7 mouse cellular contexts compared by ENCODE assay signal in genomic region chr4:57788709-57789108, GRCm38 (mm10).
DNase-seq lines count a peak whose midpoint lies in the region; ATAC-seq and TF ChIP-seq lines count a peak whose summit lies in the region.

No protein-coding gene starts in this region.

- no peak for DNase-seq in layer of hippocampus, adult 2 months (ENCODE audit: low spot score in 2 of 2)
- no peak for DNase-seq in layer of hippocampus, postnatal 10 days (ENCODE audit: low spot score in 2 of 2)
- DNase-seq in ES-CJ7 (ENCODE audit: low read depth, low spot score), result peak; percentile 54
- DNase-seq in splenic B cell, adult 2 months (ENCODE audit: low read depth, low spot score), result peak; percentile 76
- DNase-seq in left cerebral cortex, postnatal 10 days (ENCODE audit: extremely low spot score in 1 of 2, low spot score in 2 of 2), result no peak
- DNase-seq in right cerebral cortex, adult 2 months (ENCODE audit: low spot score in 2 of 2), result no peak

- no peak overlapping the region for H3K9ac ChIP-seq in hindbrain, embryonic 13.5 days

- no peak overlapping the region for H3K4me3 ChIP-seq in layer of hippocampus, adult 2 months
- no peak overlapping the region for H3K4me3 ChIP-seq in hindbrain, embryonic 13.5 days

- 46% methylated on average over 5 of the region's 5 CpGs for WGBS in hindbrain, embryonic 13.5 days

- no peaks in the 10 kb centered on the region for H3K9me3 ChIP-seq in hindbrain, embryonic 13.5 days

- TF ChIP-seq CTCF in layer of hippocampus, adult 2 months (conservative IDR thresholded peaks at IDR 0.05), result peak; percentile 68

- no peaks in the 10 kb centered on the region for H3K36me3 ChIP-seq in hindbrain, embryonic 13.5 days
- H3K36me3 ChIP-seq in splenic B cell, adult 2 months (ENCODE audit: control insufficient read depth, insufficient read depth, low read length, poor library complexity, severe bottlenecking), result no peaks in the 10 kb centered on the region

- 0 out of 2 replicates have a peak, but pooled peaks have one; percentile 18 for ATAC-seq in hindbrain, embryonic 13.5 days (ENCODE audit: low FRiP score)

- peaks cover 15% of the 10 kb centered on the region for H3K4me1 ChIP-seq in hindbrain, embryonic 13.5 days (replicated peaks)

- H3K4me2 ChIP-seq in hindbrain, embryonic 13.5 days, result no peak overlapping the region

- H3K27ac ChIP-seq in layer of hippocampus, adult 2 months, result no peak overlapping the region
- 0 out of 2 replicates have a peak overlapping the region, but pooled peaks have one; percentile 35 for H3K27ac ChIP-seq in hindbrain, embryonic 13.5 days

- intact Hi-C loops in left cerebral cortex, postnatal 10 days (cut with DNase I), result no loop called here

- no peaks in the 10 kb centered on the region for H3K27me3 ChIP-seq in hindbrain, embryonic 13.5 days
- H3K27me3 ChIP-seq in splenic B cell, adult 2 months (ENCODE audit: control insufficient read depth, insufficient read depth, low read length, poor library complexity, severe bottlenecking), result no peaks in the 10 kb centered on the region

Comparison
In these comparisons a context has a peak if more than half of its experiments do, and no peak if none do; other contexts are left out.
1. DNase-seq: peak in ES-CJ7 (single experiment) and splenic B cell, adult 2 months (single experiment); none in layer of hippocampus, adult 2 months (0 of 2), layer of hippocampus, postnatal 10 days (0 of 2), left cerebral cortex, postnatal 10 days (0 of 2) and right cerebral cortex, adult 2 months (0 of 2).